Mouse (Mus musculus) small intestine, adult 2 months (tissue): ENCODE measurements around the gene Abcb8.

Experiments used
- CTCF ChIP-seq: fragments of 200-500 bp; IDR thresholded peaks from 2 replicates; pipeline ENCODE4 v1.5.1; 2012; ENCODE audit warnings: low read depth, mild to moderate bottlenecking, control low read depth, inconsistent platforms, low read length, moderate library complexity, mixed read lengths; ENCODE audit not compliant: insufficient replicate concordance, insufficient read length; ENCODE audit errors: extremely low read depth
- POLR2A ChIP-seq: fragments of 200-500 bp; IDR thresholded peaks from 2 replicates; pipeline ENCODE4 v1.6.1; 2012; ENCODE audit warnings: low read depth, mild to moderate bottlenecking, control low read depth, inconsistent platforms, low read length, moderate library complexity

DNA sequence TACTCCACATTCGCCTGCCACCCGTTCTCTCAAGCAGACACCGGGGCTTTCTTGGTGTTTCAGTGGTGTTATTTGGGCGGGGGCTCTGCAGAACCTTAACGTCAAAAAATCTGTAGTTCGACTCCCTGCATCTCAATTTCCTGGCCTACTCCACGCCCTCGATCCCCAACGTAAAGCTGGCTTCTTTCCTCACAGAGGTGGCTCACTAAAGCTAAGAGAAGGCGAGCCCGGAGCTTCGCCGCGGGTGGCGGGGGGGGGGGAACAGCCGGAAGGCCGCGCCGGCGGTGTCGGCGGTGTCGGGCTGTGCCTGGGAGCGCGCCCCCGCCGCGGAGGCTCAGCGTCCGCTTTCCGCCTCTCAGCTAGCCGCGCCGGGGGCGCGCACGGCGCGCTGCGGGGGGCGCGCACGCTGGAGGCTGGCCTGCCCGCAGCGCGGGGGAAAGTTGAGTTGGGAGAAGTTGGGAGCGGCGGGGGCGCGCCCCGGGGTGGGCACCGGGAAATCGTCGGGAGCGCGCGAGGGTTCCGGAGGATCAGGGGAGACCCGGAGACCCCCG is 31.5 kb downstream of the Abcb8 start:
- no peak for TF ChIP-seq CTCF
- no peak; the same call in 1 of the 2 replicates for TF ChIP-seq POLR2A
